25 mouse cellular contexts compared by ENCODE assay signal in genomic region chr4:45577631-45578030, GRCm38 (mm10). TPM values are rescaled to one million over a fixed set of nuclear protein-coding genes. Genes with fewer than 3 reads are reported as not detected.
DNase-seq lines count a peak whose midpoint lies in the region; ATAC-seq lines count a peak whose summit lies in the region.
"Had no signal": no experiment of that assay in that cellular context is flagged by ENCODE, and none has a peak within 500 bp of the region (broad histone marks: within the 10 kb centered on the region; RNA-seq: fewer than 3 reads in every experiment).

No protein-coding gene starts in this region.

- WGBS in forebrain, embryonic 13.5 days, result 58% methylated on average over 8 of the region's 8 CpGs
- WGBS in forebrain, embryonic 10.5 days, result 53% methylated on average over 8 of the region's 8 CpGs
- 49% methylated on average over 8 of the region's 8 CpGs for WGBS in limb, embryonic 13.5 days
- WGBS in limb, embryonic 10.5 days, result 56% methylated on average over 8 of the region's 8 CpGs
- WGBS in embryonic facial prominence, embryonic 11.5 days, result 51% methylated on average over 8 of the region's 8 CpGs
- 39% methylated on average over 8 of the region's 8 CpGs for WGBS in midbrain, embryonic 13.5 days

- H3K9ac ChIP-seq in forebrain, embryonic 13.5 days, result no peak overlapping the region
- H3K9ac ChIP-seq in limb, embryonic 13.5 days, result no peak overlapping the region
- H3K9ac ChIP-seq in embryonic facial prominence, embryonic 11.5 days (replicated peaks; ENCODE audit: low read length), result no peak overlapping the region
- no peak overlapping the region for H3K9ac ChIP-seq in midbrain, embryonic 13.5 days (replicated peaks)
- H3K9ac ChIP-seq: heart, embryonic 12.5 days; hindbrain, embryonic 15.5 days; liver, postnatal 0 days had no signal

- no peak for ATAC-seq in forebrain, embryonic 13.5 days
- ATAC-seq in limb, embryonic 13.5 days (ENCODE audit: low FRiP score, low read depth), result no peak
- ATAC-seq in embryonic facial prominence, embryonic 11.5 days (replicated peaks; ENCODE audit: insufficient number of reproducible peaks, low FRiP score, low TSS enrichment, low read depth), result no peak
- ATAC-seq in midbrain, embryonic 13.5 days, result no peak
- ATAC-seq: activated CD4-positive, CD25-positive, alpha-beta regulatory T cell, adult 4 months; CD4-positive, CD25-positive, alpha-beta regulatory T cell, adult 4 months; forebrain, embryonic 14.5 days; intestine, postnatal 0 days; liver, postnatal 0 days; Patski had no signal

- H3K27me3 ChIP-seq in forebrain, embryonic 13.5 days, result no peaks in the 10 kb centered on the region
- H3K27me3 ChIP-seq in forebrain, embryonic 10.5 days (ENCODE audit: poor library complexity, severe bottlenecking), result peaks cover 16% of the 10 kb centered on the region; the same call in 1 of the 2 replicates
- H3K27me3 ChIP-seq in limb, embryonic 13.5 days, result peaks cover 22% of the 10 kb centered on the region
- no peaks in the 10 kb centered on the region for H3K27me3 ChIP-seq in limb, embryonic 10.5 days (ENCODE audit: low read depth, poor library complexity, severe bottlenecking)
- H3K27me3 ChIP-seq in embryonic facial prominence, embryonic 11.5 days (ENCODE audit: control insufficient read depth, insufficient read depth, low read length), result no peaks in the 10 kb centered on the region
- 0 out of 2 replicates have a peak, but pooled peaks cover 5% of the 10 kb centered on the region for H3K27me3 ChIP-seq in midbrain, embryonic 13.5 days
- H3K27me3 ChIP-seq: heart, embryonic 12.5 days; hindbrain, embryonic 15.5 days; Patski had no signal

- H3K27ac ChIP-seq in forebrain, embryonic 13.5 days, result no peak overlapping the region
- H3K27ac ChIP-seq in forebrain, embryonic 10.5 days, result no peak overlapping the region; the same call in 1 of the 2 replicates
- H3K27ac ChIP-seq in limb, embryonic 13.5 days, result no peak overlapping the region
- H3K27ac ChIP-seq in limb, embryonic 10.5 days, result no peak overlapping the region
- no peak overlapping the region for H3K27ac ChIP-seq in embryonic facial prominence, embryonic 11.5 days (replicated peaks; ENCODE audit: low read depth, low read length)
- peak overlapping the region; percentile 1; the same call in 1 of the 2 replicates for H3K27ac ChIP-seq in midbrain, embryonic 13.5 days
- H3K27ac ChIP-seq: hindbrain, embryonic 15.5 days had no signal

- no peak for DNase-seq in forebrain, embryonic 10.5 days (ENCODE audit: extremely low spot score, low spot score)
- DNase-seq in limb, embryonic 10.5 days (ENCODE audit: low spot score), result no peak
- DNase-seq in embryonic facial prominence, embryonic 11.5 days (ENCODE audit: low spot score), result peak; percentile 37
- no peak for DNase-seq in layer of hippocampus, postnatal 36 days
- no peak for DNase-seq in left cerebral cortex, adult 9 months (ENCODE audit: low spot score in 2 of 2)
- DNase-seq: adrenal gland, postnatal 10 days; cerebellum, adult 18-20 months; cerebellum, postnatal 14 days; heart, postnatal 10 days; kidney, postnatal 4 days; left cerebral cortex, postnatal 4 days; liver, postnatal 0 days; lung, postnatal 10 days had no signal

- H3K9me3 ChIP-seq in forebrain, embryonic 13.5 days (replicated peaks), result no peaks in the 10 kb centered on the region
- no peaks in the 10 kb centered on the region for H3K9me3 ChIP-seq in forebrain, embryonic 10.5 days
- H3K9me3 ChIP-seq in limb, embryonic 13.5 days, result no peaks in the 10 kb centered on the region
- H3K9me3 ChIP-seq in limb, embryonic 10.5 days (replicated peaks), result no peaks in the 10 kb centered on the region
- no peaks in the 10 kb centered on the region for H3K9me3 ChIP-seq in embryonic facial prominence, embryonic 11.5 days (replicated peaks; ENCODE audit: control insufficient read depth, low read length)
- no peaks in the 10 kb centered on the region for H3K9me3 ChIP-seq in midbrain, embryonic 13.5 days
- H3K9me3 ChIP-seq: heart, embryonic 12.5 days; hindbrain, embryonic 15.5 days had no signal

- H3K4me1 ChIP-seq in forebrain, embryonic 13.5 days, result peaks cover 21% of the 10 kb centered on the region
- H3K4me1 ChIP-seq in forebrain, embryonic 10.5 days, result peaks cover 38% of the 10 kb centered on the region
- peaks cover 53% of the 10 kb centered on the region for H3K4me1 ChIP-seq in limb, embryonic 13.5 days
- peaks cover 36% of the 10 kb centered on the region for H3K4me1 ChIP-seq in limb, embryonic 10.5 days
- no peaks in the 10 kb centered on the region for H3K4me1 ChIP-seq in embryonic facial prominence, embryonic 11.5 days (ENCODE audit: control insufficient read depth, insufficient read depth, low read length)
- peaks cover 29% of the 10 kb centered on the region for H3K4me1 ChIP-seq in midbrain, embryonic 13.5 days (replicated peaks)

- no peak overlapping the region for H3K4me3 ChIP-seq in forebrain, embryonic 13.5 days
- H3K4me3 ChIP-seq in forebrain, embryonic 10.5 days, result no peak overlapping the region
- H3K4me3 ChIP-seq in limb, embryonic 13.5 days, result no peak overlapping the region
- H3K4me3 ChIP-seq in limb, embryonic 10.5 days, result no peak overlapping the region
- no peak overlapping the region for H3K4me3 ChIP-seq in embryonic facial prominence, embryonic 11.5 days (ENCODE audit: low read depth, low read length)
- no peak overlapping the region for H3K4me3 ChIP-seq in midbrain, embryonic 13.5 days (replicated peaks)
- H3K4me3 ChIP-seq: erythroblast, embryonic 14.5 days; heart, embryonic 12.5 days; hindbrain, embryonic 15.5 days had no signal

- H3K4me2 ChIP-seq in forebrain, embryonic 13.5 days, result 0 out of 2 replicates have a peak overlapping the region, but pooled peaks have one; percentile 1
- H3K4me2 ChIP-seq in limb, embryonic 13.5 days (replicated peaks), result peak overlapping the region; percentile 11; the same call in 1 of the 2 replicates
- no peak overlapping the region for H3K4me2 ChIP-seq in embryonic facial prominence, embryonic 11.5 days (ENCODE audit: low read depth, low read length)
- peak overlapping the region; percentile 2; the same call in 1 of the 2 replicates for H3K4me2 ChIP-seq in midbrain, embryonic 13.5 days (replicated peaks)
- H3K4me2 ChIP-seq: heart, embryonic 12.5 days; hindbrain, embryonic 15.5 days; liver, embryonic 11.5 days had no signal

- H3K36me3 ChIP-seq in forebrain, embryonic 13.5 days (ENCODE audit: poor library complexity, severe bottlenecking), result no peaks in the 10 kb centered on the region
- H3K36me3 ChIP-seq in forebrain, embryonic 10.5 days (replicated peaks), result no peaks in the 10 kb centered on the region
- H3K36me3 ChIP-seq in limb, embryonic 13.5 days, result no peaks in the 10 kb centered on the region
- H3K36me3 ChIP-seq in limb, embryonic 10.5 days, result no peaks in the 10 kb centered on the region
- H3K36me3 ChIP-seq in embryonic facial prominence, embryonic 11.5 days (replicated peaks; ENCODE audit: control insufficient read depth, insufficient read depth, low read depth, low read length), result no peaks in the 10 kb centered on the region
- no peaks in the 10 kb centered on the region for H3K36me3 ChIP-seq in midbrain, embryonic 13.5 days
- H3K36me3 ChIP-seq: heart, embryonic 12.5 days; hindbrain, embryonic 15.5 days had no signal

RNA-seq across cellular contexts. Expression of gene Shb, which starts 45.4 kb away (rescaled TPM):
- polyA plus RNA-seq in forebrain, embryonic 13.5 days (2015; fragmentation: Nextera tagmentation; extraction: Ambion mirVana), result 6.5 and 7.2 TPM in 2 replicates
- 2.8 and 3.0 TPM in 2 replicates for polyA plus RNA-seq in forebrain, embryonic 10.5 days (2016; fragmentation: Nextera tagmentation; extraction: Ambion mirVana)
- polyA plus RNA-seq in limb, embryonic 13.5 days (2015; fragmentation: Nextera tagmentation; extraction: Ambion mirVana), result 3.9 TPM in 2 replicates
- 4.3 and 4.8 TPM in 2 replicates for polyA plus RNA-seq in limb, embryonic 10.5 days (2016; fragmentation: Nextera tagmentation; extraction: Ambion mirVana)
- 5.8 and 7.5 TPM in 2 replicates for polyA plus RNA-seq in embryonic facial prominence, embryonic 11.5 days (2014; fragmentation: Nextera tagmentation; extraction: Ambion mirVana)
- 2.7 and 3.6 TPM in 2 replicates for polyA plus RNA-seq in midbrain, embryonic 13.5 days (2015; fragmentation: Nextera tagmentation; extraction: Ambion mirVana)
- 10 to 100 TPM; 15.4 to 16.6 TPM for total RNA-seq in layer of hippocampus, postnatal 36 days (2021)
- polyA plus RNA-seq: activated CD4-positive, CD25-positive, alpha-beta regulatory T cell, adult 4 months had no signal
